Mouse (Mus musculus) E14TG2a.4 (cell line): Measurements from ENCODE around the gene Mat2b.

ENCODE experiments used
- CTCF ChIP-seq: conservative IDR thresholded peaks from 2 replicates; pipeline ENCODE4 v1.5.1; 2014; ENCODE audit warnings: low read length
- NANOG ChIP-seq: IDR thresholded peaks from 2 replicates; pipeline ENCODE4 v1.6.1; 2014; ENCODE audit warnings: borderline replicate concordance, low read length, mixed read lengths

DNA sequence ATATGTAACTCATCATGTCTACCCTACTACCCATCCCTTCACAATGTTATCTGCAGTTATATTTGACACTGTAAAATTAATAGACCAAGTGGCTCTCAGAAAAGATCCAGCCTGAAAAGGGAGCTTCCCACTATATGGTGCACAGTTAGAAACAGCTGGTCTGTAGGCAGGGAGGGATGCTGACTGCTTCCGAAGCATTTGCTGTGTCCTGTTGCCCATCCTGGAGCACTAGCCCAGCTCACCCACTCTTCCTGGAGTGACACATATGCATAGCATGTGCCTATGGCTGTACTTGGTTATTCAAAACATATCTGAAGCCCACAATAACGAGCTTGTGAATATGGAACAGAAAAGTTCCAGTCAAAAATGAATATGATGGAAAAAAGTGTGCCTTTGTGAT, 47.8 kb downstream of the Mat2b start:
- TF ChIP-seq CTCF (no peak), NANOG (no peak)
